Mouse (Mus musculus): ENCODE measurements around the gene Plod2.

GRCm38 (mm10) chr9:92499710-92500410 lies 42.2 kb upstream of the Plod2 start:
- peak; percentile 81 for TF ChIP-seq CTCF (IDR thresholded peaks at IDR 0.05; ENCODE audit: borderline replicate concordance, extremely low read depth, insufficient read depth, insufficient read length)
- no peak for TF ChIP-seq POLR2A (IDR thresholded peaks at IDR 0.05; ENCODE audit: borderline replicate concordance, extremely low read depth, insufficient read depth, insufficient read length, poor library complexity, severe bottlenecking)

Data from brain, embryonic 14.5 days (tissue).